Mouse (Mus musculus): ENCODE measurements at regions not wholly inside any gene's neighbourhood (a gene's known extent, or its start where the extent isn't known, plus 50 kb on each side); places are given as distances from the start of the nearest gene placed in this dataset.

- no peak for DNase-seq (ENCODE audit: low spot score)
- Histone ChIP-seq H3K27ac (no peak overlapping the region), H3K36me3 (replicated peaks; ENCODE audit: control insufficient read depth, insufficient read depth) (no peaks in the 10 kb centered on the region), H3K4me1 (replicated peaks; ENCODE audit: control insufficient read depth, insufficient read depth, low read length) (no peaks in the 10 kb centered on the region), H3K4me2 (replicated peaks) (no peak overlapping the region), H3K9ac (no peak overlapping the region), H3K4me3 (replicated peaks; ENCODE audit: low read length) (no peak overlapping the region), H3K27me3 (ENCODE audit: control insufficient read depth, insufficient read depth, low read length) (no peaks in the 10 kb centered on the region), H3K9me3 (ENCODE audit: control insufficient read depth, low read length) (no peaks in the 10 kb centered on the region)
- WGBS: 69% methylated on average over 4 of the region's 4 CpGs
- ATAC-seq (ENCODE audit: low FRiP score): no peak
Measured at GRCm38 (mm10) chr12:13077689-13078088, 136.0 kb upstream of the Mycn start.

DNA sequence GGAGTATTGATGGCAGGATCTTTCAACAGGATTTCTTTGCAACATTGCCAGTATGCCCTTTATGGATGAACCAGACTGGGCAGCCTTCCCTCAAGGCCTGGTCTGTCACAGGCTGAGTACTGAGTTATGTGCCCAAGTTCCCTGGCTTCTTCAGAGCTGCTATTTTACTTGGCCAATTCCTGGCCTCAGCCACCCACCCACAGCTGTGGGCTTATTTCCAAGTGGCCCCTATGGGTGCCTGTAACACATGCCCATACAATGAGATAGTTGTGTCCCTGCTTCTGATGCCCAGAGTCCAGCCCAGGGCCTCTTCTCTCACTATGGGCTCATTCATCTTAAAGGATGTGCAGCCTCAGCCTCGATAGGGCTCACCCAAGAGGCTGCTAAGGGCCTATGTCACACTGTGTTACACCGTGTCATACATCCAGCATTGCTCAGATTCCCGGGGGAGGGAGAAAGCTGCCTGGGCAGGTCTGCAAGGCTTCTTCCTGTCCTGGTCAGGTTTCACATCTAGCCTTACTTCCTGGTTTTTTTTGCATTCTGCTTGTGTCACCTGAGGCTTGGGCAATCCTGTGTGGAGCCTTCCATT is 135.1 kb upstream of the Mycn start:
- Histone ChIP-seq H3K4me2 (replicated peaks) (no peak overlapping the region), H3K4me3 (replicated peaks; ENCODE audit: low read length) (no peak overlapping the region), H3K27ac (no peak overlapping the region), H3K9ac (no peak overlapping the region), H3K4me1 (replicated peaks; ENCODE audit: control insufficient read depth, insufficient read depth, low read length) (no peaks in the 10 kb centered on the region), H3K36me3 (replicated peaks; ENCODE audit: control insufficient read depth, insufficient read depth) (no peaks in the 10 kb centered on the region), H3K27me3 (ENCODE audit: control insufficient read depth, insufficient read depth, low read length) (no peaks in the 10 kb centered on the region), H3K9me3 (ENCODE audit: control insufficient read depth, low read length) (no peaks in the 10 kb centered on the region)
- WGBS: 76% methylated on average over 3 of the region's 3 CpGs
- DNase-seq (ENCODE audit: low spot score) (no peak), ATAC-seq (ENCODE audit: low FRiP score) (no peak)

DNA sequence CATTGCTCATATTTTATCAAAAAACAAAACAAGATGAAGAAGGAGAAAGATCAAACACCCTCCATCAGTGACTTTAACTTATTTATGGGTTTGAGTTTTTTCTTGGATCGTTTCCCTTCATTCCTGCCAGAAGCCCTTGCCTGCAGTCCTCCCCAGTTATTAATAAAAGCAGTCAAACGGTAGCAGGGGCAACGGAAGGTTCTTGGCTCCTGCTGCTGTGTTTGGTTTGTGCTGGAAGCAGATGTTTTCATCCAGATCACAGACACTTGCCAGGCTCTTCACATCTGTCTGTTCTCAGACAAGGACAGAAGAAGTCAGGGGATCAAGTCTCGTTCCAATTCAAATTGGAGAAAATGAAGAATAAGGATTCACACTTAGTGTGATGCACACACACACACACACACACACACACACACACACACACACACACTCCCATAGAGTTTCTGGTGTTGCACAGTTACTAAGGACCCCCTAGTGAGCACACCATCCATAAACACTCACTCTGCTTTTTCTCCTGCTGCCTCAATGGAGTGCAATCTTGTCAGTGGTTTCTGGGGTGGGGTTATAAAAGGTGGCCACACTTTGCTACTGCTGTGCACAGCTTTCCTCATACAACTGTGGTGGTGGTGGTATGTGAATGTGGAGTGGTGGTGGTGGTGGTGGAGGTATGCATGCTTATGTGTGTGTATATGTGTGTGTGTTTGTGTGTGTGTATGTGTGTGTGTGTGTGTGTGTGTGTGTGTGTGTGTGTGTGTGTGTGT is 131.6 kb upstream of the Mycn start:
- WGBS: 73% methylated on average over 4 of the region's 4 CpGs

DNA sequence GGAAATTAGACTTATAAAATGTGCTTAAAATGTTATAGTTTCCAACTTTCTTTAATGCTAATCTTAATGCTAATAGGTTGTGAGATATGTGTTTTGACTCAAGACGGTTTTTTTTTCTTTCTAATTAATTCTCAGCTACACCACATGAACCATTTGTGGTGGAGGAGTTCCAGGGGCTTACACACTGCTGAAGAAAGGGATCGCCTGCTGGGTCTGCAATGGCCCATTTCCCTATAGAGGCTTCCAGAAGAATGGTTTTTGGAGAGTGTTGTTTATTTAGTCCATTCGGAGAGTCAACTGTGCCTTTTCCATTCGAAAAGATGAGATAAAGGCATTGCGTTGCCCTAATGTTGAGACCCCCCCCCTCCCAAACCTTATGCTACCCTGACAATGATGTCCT is 125.6 kb upstream of the Mycn start:
- H3K4me2 ChIP-seq (replicated peaks): no peak overlapping the region
- no peak for ATAC-seq (ENCODE audit: low FRiP score)

More for the DNA sequence above, 131.6 kb upstream of the Mycn start:
- Histone ChIP-seq H3K27ac (no peak overlapping the region), H3K9ac (no peak overlapping the region), H3K9me3 (ENCODE audit: control insufficient read depth, low read length) (0 out of 2 replicates have a peak, but pooled peaks cover 5% of the 10 kb centered on the region), H3K4me3 (replicated peaks; ENCODE audit: low read length) (no peak overlapping the region), H3K4me1 (replicated peaks; ENCODE audit: control insufficient read depth, insufficient read depth, low read length) (no peaks in the 10 kb centered on the region), H3K27me3 (ENCODE audit: control insufficient read depth, insufficient read depth, low read length) (no peaks in the 10 kb centered on the region), H3K4me2 (replicated peaks) (no peak overlapping the region), H3K36me3 (replicated peaks; ENCODE audit: control insufficient read depth, insufficient read depth) (no peaks in the 10 kb centered on the region)
- ATAC-seq (ENCODE audit: low FRiP score): no peak
- no peak for DNase-seq (ENCODE audit: low spot score)

GRCm38 (mm10) chr12:13066604-13067181 is 125.0 kb upstream of the Mycn start:
- Histone ChIP-seq H3K9ac (no peak overlapping the region), H3K27me3 (ENCODE audit: control insufficient read depth, insufficient read depth, low read length) (no peaks in the 10 kb centered on the region), H3K27ac (no peak overlapping the region), H3K4me3 (replicated peaks; ENCODE audit: low read length) (no peak overlapping the region), H3K4me1 (replicated peaks; ENCODE audit: control insufficient read depth, insufficient read depth, low read length) (no peaks in the 10 kb centered on the region), H3K36me3 (replicated peaks; ENCODE audit: control insufficient read depth, insufficient read depth) (no peaks in the 10 kb centered on the region), H3K9me3 (ENCODE audit: control insufficient read depth, low read length) (0 out of 2 replicates have a peak, but pooled peaks cover 5% of the 10 kb centered on the region), H3K4me2 (replicated peaks) (no peak overlapping the region)
- ATAC-seq (ENCODE audit: low FRiP score) (no peak), DNase-seq (ENCODE audit: low spot score) (no peak)
- 66% methylated on average over 6 of the region's 6 CpGs for WGBS

More for the DNA sequence above, 125.6 kb upstream of the Mycn start:
- no peak overlapping the region for H3K4me3 ChIP-seq (replicated peaks; ENCODE audit: low read length)
- WGBS: 60% methylated on average over 5 of the region's 5 CpGs
- no peak for DNase-seq (ENCODE audit: low spot score)
- no peaks in the 10 kb centered on the region for H3K27me3 ChIP-seq (ENCODE audit: control insufficient read depth, insufficient read depth, low read length)
- no peaks in the 10 kb centered on the region for H3K36me3 ChIP-seq (replicated peaks; ENCODE audit: control insufficient read depth, insufficient read depth)
- H3K27ac ChIP-seq: no peak overlapping the region
- H3K9me3 ChIP-seq (ENCODE audit: control insufficient read depth, low read length): 0 out of 2 replicates have a peak, but pooled peaks cover 5% of the 10 kb centered on the region
- no peaks in the 10 kb centered on the region for H3K4me1 ChIP-seq (replicated peaks; ENCODE audit: control insufficient read depth, insufficient read depth, low read length)
- H3K9ac ChIP-seq: no peak overlapping the region

DNA sequence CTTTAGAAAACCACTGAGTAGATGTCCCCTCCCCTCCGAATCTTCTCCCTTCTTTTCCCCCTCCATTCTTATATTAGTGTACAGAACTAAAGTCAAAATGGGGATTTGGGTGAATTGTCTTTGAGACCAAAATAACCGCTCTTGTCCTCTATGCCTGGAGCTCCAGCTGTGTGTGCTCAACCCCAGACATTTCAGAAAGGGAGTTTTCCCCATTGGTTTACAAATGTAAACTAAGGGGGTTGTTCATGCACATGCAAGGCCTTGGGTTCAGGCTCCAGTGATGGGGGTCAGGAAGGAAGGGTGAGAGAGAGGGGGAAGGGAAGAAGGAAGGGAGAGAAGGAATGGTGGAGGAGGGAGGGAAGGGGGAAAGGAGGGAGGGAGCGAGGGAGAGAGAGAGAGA is 117.8 kb upstream of the Mycn start:
- 68% methylated on average over 2 of the region's 3 CpGs for WGBS
- ATAC-seq (ENCODE audit: low FRiP score) (no peak), DNase-seq (ENCODE audit: low spot score) (no peak)
- H3K27me3 ChIP-seq (ENCODE audit: control insufficient read depth, insufficient read depth, low read length): no peaks in the 10 kb centered on the region
- no peaks in the 10 kb centered on the region for H3K9me3 ChIP-seq (ENCODE audit: control insufficient read depth, low read length)
- no peak overlapping the region for H3K4me2 ChIP-seq (replicated peaks)
- H3K9ac ChIP-seq: no peak overlapping the region
- H3K4me1 ChIP-seq (replicated peaks; ENCODE audit: control insufficient read depth, insufficient read depth, low read length): no peaks in the 10 kb centered on the region
- no peak overlapping the region for H3K4me3 ChIP-seq (replicated peaks; ENCODE audit: low read length)
- H3K36me3 ChIP-seq (replicated peaks; ENCODE audit: control insufficient read depth, insufficient read depth): no peaks in the 10 kb centered on the region
- no peak overlapping the region for H3K27ac ChIP-seq

DNA sequence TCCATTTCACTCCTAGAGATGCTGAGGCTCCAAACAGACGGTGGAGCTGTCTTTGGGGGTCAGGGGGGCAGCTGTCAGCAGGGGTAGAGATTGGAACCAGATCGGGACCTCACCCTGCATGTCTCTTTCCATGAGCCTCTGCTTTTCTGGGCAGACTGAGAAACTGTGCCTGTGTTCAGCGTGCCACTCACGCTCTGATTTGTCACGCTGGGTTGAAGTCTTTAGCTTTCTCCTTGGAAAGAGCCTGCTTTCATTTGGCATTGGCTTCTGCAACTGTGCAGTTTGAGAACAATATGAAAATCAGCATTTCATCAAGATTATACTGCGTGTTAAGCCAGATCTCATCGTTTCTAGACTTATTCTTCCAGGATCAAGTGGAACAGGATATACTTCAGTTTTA is 114.5 kb upstream of the Mycn start:
- DNase-seq (ENCODE audit: low spot score): no peak
- 29% methylated on average over 7 of the region's 7 CpGs for WGBS
- H3K27me3 ChIP-seq (ENCODE audit: control insufficient read depth, insufficient read depth, low read length): no peaks in the 10 kb centered on the region
- no peak overlapping the region for H3K4me3 ChIP-seq (replicated peaks; ENCODE audit: low read length)
- ATAC-seq (ENCODE audit: low FRiP score): no peak
- 0 out of 2 replicates have a peak, but pooled peaks cover 3% of the 10 kb centered on the region for H3K4me1 ChIP-seq (replicated peaks; ENCODE audit: control insufficient read depth, insufficient read depth, low read length)
- H3K4me2 ChIP-seq (replicated peaks): no peak overlapping the region
- H3K9ac ChIP-seq: no peak overlapping the region
- H3K9me3 ChIP-seq (ENCODE audit: control insufficient read depth, low read length): no peaks in the 10 kb centered on the region
- no peak overlapping the region for H3K27ac ChIP-seq
- H3K36me3 ChIP-seq (replicated peaks; ENCODE audit: control insufficient read depth, insufficient read depth): no peaks in the 10 kb centered on the region

DNA sequence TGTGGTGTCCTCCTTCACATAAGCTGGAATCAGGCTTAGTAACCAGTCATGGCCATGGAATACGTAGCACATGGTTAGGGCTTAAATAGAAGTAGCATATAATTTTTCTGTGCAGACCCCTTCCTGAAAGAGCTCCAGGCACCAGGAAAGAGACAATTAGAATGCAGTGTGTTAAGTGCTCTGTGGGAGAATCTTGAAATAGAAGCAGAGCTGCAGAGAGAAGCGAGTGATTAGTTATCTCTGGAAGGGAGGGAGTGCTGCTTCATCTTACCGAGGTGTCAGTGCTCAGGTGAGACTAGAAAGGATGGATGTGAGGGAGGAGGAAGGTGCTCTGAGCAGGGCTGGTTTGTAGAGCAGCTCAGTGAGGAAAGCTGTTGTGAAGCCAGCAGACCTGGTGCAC is 112.9 kb upstream of the Mycn start:
- 69% methylated on average over 3 of the region's 3 CpGs for WGBS
- no peak overlapping the region for H3K9ac ChIP-seq
- H3K4me2 ChIP-seq (replicated peaks): no peak overlapping the region
- ATAC-seq (ENCODE audit: low FRiP score) (no peak), DNase-seq (ENCODE audit: low spot score) (no peak)
- no peaks in the 10 kb centered on the region for H3K27me3 ChIP-seq (ENCODE audit: control insufficient read depth, insufficient read depth, low read length)
- H3K4me1 ChIP-seq (replicated peaks; ENCODE audit: control insufficient read depth, insufficient read depth, low read length): 0 out of 2 replicates have a peak, but pooled peaks cover 3% of the 10 kb centered on the region
- H3K27ac ChIP-seq: no peak overlapping the region
- H3K36me3 ChIP-seq (replicated peaks; ENCODE audit: control insufficient read depth, insufficient read depth): no peaks in the 10 kb centered on the region
- H3K9me3 ChIP-seq (ENCODE audit: control insufficient read depth, low read length): no peaks in the 10 kb centered on the region
- no peak overlapping the region for H3K4me3 ChIP-seq (replicated peaks; ENCODE audit: low read length)

- Histone ChIP-seq H3K27ac (no peak overlapping the region), H3K4me1 (replicated peaks; ENCODE audit: control insufficient read depth, insufficient read depth, low read length) (0 out of 2 replicates have a peak, but pooled peaks cover 3% of the 10 kb centered on the region), H3K36me3 (replicated peaks; ENCODE audit: control insufficient read depth, insufficient read depth) (no peaks in the 10 kb centered on the region), H3K4me2 (replicated peaks) (no peak overlapping the region), H3K27me3 (ENCODE audit: control insufficient read depth, insufficient read depth, low read length) (no peaks in the 10 kb centered on the region), H3K9ac (no peak overlapping the region), H3K9me3 (ENCODE audit: control insufficient read depth, low read length) (no peaks in the 10 kb centered on the region), H3K4me3 (replicated peaks; ENCODE audit: low read length) (no peak overlapping the region)
- ATAC-seq (ENCODE audit: low FRiP score): no peak
- WGBS: 87% methylated on average over 5 of the region's 5 CpGs
- DNase-seq (ENCODE audit: low spot score): no peak
Measured at GRCm38 (mm10) chr12:13053746-13054145, 112.0 kb upstream of the Mycn start.
